In the genomic region with DNA sequence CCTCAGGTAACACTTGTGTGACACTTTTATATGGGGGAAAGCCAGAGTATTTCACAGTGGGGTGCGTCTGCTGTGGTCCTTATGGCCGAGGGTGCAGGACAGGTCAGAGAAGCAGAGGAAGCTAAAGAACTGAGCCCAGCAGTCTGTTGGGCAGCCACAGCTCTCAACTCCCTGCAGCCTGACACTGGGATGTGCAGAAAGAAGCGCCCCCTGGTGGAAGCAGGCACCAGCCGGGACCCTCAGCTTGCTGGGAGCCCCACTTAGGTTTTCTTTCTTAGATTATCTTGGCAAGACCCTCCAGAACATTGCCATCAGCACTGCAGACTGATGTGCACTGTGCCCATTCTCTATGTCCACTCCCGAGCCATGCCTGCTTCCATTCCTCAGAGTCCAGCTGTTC, we compare ENCODE assay signal across 8 mouse cellular contexts. TPM values are rescaled to one million over a fixed set of nuclear protein-coding genes. Genes with fewer than 3 reads are reported as not detected.
DNase-seq lines count a peak whose midpoint lies in the region; ATAC-seq and TF ChIP-seq lines count a peak whose summit lies in the region.

No protein-coding gene starts in this region.

- H3K4me2 ChIP-seq in lung, postnatal 0 days (replicated peaks; ENCODE audit: low read depth, low read length) = no peak overlapping the region

- no peak overlapping the region for H3K4me3 ChIP-seq in lung, postnatal 0 days (ENCODE audit: low read depth, low read length)

- peak; percentile 67 for TF ChIP-seq CTCF in lung, postnatal 0 days (IDR thresholded peaks at IDR 0.05)

- WGBS in lung, postnatal 0 days = 49% methylated on average over 5 of the region's 5 CpGs

- no peaks in the 10 kb centered on the region for H3K9me3 ChIP-seq in lung, postnatal 0 days (ENCODE audit: low read length)

- no peak for TF ChIP-seq EP300 in lung, postnatal 0 days (IDR thresholded peaks at IDR 0.05)

- 0 out of 2 replicates have a peak, but pooled peaks have one; percentile 29 for ATAC-seq in frontal cortex, adult (ENCODE audit: low TSS enrichment)
- ATAC-seq in lung, postnatal 0 days = no peak
- no peak for ATAC-seq in activated CD4-positive, CD25-positive, alpha-beta regulatory T cell, adult 4 months

- intact Hi-C loops in left cerebral cortex, postnatal 4 days (cut with DNase I) = no loop called here

- no peak for DNase-seq in frontal cortex, postnatal 14 days (ENCODE audit: low spot score in 2 of 2)
- DNase-seq in left cerebral cortex, postnatal 4 days = peak; percentile 47
- no peak for DNase-seq in left cerebral cortex, adult 8-10 months (ENCODE audit: low spot score in 2 of 2)
- peak; percentile 65 for DNase-seq in ZHBTc4 (ENCODE audit: low read depth, low spot score)
- peak; percentile 41 for DNase-seq in lung, postnatal 0 days (ENCODE audit: low spot score)
- peak; percentile 84 for DNase-seq in thymus, postnatal 4 days

- H3K36me3 ChIP-seq in lung, postnatal 0 days (ENCODE audit: insufficient read depth, low read length) = no peaks in the 10 kb centered on the region; the same call in 1 of the 2 replicates

- peaks cover 10% of the 10 kb centered on the region; the same call in 1 of the 2 replicates for H3K4me1 ChIP-seq in lung, postnatal 0 days (ENCODE audit: insufficient read depth, low read depth, low read length)

- H3K27ac ChIP-seq in lung, postnatal 0 days (ENCODE audit: low read length) = no peak overlapping the region

- H3K9ac ChIP-seq in lung, postnatal 0 days (replicated peaks; ENCODE audit: low read depth) = no peak overlapping the region

- H3K27me3 ChIP-seq in lung, postnatal 0 days (replicated peaks; ENCODE audit: insufficient read depth, low read length) = no peaks in the 10 kb centered on the region

RNA-seq across cellular contexts. Expression of gene Prep, which starts 19.6 kb away (rescaled TPM):
- 10 to 100 TPM; 22.9 to 23.8 TPM for total RNA-seq in left cerebral cortex, postnatal 4 days (2021)
- total RNA-seq in left cerebral cortex, adult 8-10 months (2022) = 1 to 10 TPM; 8.4 to 8.9 (median 8.6) TPM
- 20.1 and 22.6 TPM in 2 replicates for polyA plus RNA-seq in lung, postnatal 0 days (2015; fragmentation: Nextera tagmentation; extraction: Ambion mirVana)
- 1 to 10 TPM; 4.1 to 5.2 TPM for polyA plus RNA-seq in activated CD4-positive, CD25-positive, alpha-beta regulatory T cell, adult 4 months (2017; shearing (Covaris generic))

Comparison
In these comparisons a context has a peak if more than half of its experiments do, and no peak if none do; other contexts are left out.
1. DNase-seq: peak in left cerebral cortex, postnatal 4 days (single experiment), ZHBTc4 (single experiment), lung, postnatal 0 days (single experiment) and thymus, postnatal 4 days (single experiment); none in frontal cortex, postnatal 14 days (0 of 2) and left cerebral cortex, adult 8-10 months (0 of 2).